Mouse (Mus musculus) layer of hippocampus, adult 2 months (tissue): ENCODE results near the gene Rab40b. TPM values are rescaled to one million over a fixed set of nuclear protein-coding genes. Genes with fewer than 3 reads are reported as not detected.
"Not testable (repeated sequence)": the region's sequence is repeated elsewhere in the genome, so short reads cannot be mapped to it uniquely, and the experiment has no call there.

Experiments used
- DNase-seq, 2 experiments: peaks; one replicate each; pipeline ENCODE4 v3.0.0; 2022; ENCODE audit warnings: low spot score in 2 of 2
- H3K27ac ChIP-seq: fragments of 200-600 bp; 2 replicates; pipeline ENCODE4 v1.8.1; 2022
- H3K4me3 ChIP-seq: fragments of 200-600 bp; 2 replicates; pipeline ENCODE4 v1.8.1; 2022; ENCODE audit warnings: mild to moderate bottlenecking
- CTCF ChIP-seq: fragments of 200-600 bp; conservative IDR thresholded peaks from 2 replicates; pipeline ENCODE4 v1.8.1; 2022; ENCODE audit warnings: antibody characterized with exemption, mild to moderate bottlenecking, moderate library complexity
- microRNA-seq, 2 experiments: library from miRNA; unstranded; fragments of <30 nt; microRNA quantifications; one replicate each; pipeline ENCODE4 v1.2.0; 2021
- total RNA-seq, 2 experiments: library from RNA; stranded (reverse); gene quantifications; 2 replicates each; pipeline ENCODE4 v1.2.3; 2021

Rab40b gene
- total RNA-seq, 2 experiments from 2014 or later = 64.8 to 69.4 TPM

GRCm38 (mm10) chr11:121353326-121354090 is 34.5 kb downstream of the Rab40b start:
- peak; percentile 52 for TF ChIP-seq CTCF
- peak overlapping the region; percentile 99 for H3K27ac ChIP-seq
- peak; percentile 25 to 44 for DNase-seq
- H3K4me3 ChIP-seq = peak overlapping the region; percentile 100

- H3K4me3 ChIP-seq, DNase-seq, H3K27ac ChIP-seq: not testable (repeated sequence)
- peak; percentile 57 for TF ChIP-seq CTCF
Observed at GRCm38 (mm10) chr11:121348727-121349126, 39.3 kb downstream of the Rab40b start.

- no peak for TF ChIP-seq CTCF
- DNase-seq = no peak
- no peak overlapping the region for H3K4me3 ChIP-seq
- H3K27ac ChIP-seq = no peak overlapping the region
Observed at GRCm38 (mm10) chr11:121348166-121348565, 39.9 kb downstream of the Rab40b start.

- no peak for DNase-seq
- no peak overlapping the region for H3K4me3 ChIP-seq
- TF ChIP-seq CTCF = no peak
- no peak overlapping the region for H3K27ac ChIP-seq
Observed at GRCm38 (mm10) chr11:121347036-121347435, 41.0 kb downstream of the Rab40b start.

GRCm38 (mm10) chr11:121342423-121342822 is 45.6 kb downstream of the Rab40b start:
- not testable (repeated sequence) for DNase-seq, H3K27ac ChIP-seq, H3K4me3 ChIP-seq

GRCm38 (mm10) chr11:121340287-121340686 is 47.8 kb downstream of the Rab40b start:
- no peak overlapping the region for H3K4me3 ChIP-seq
- DNase-seq = no peak
- no peak for TF ChIP-seq CTCF
- H3K27ac ChIP-seq = no peak overlapping the region

GRCm38 (mm10) chr11:121339647-121340046 is 48.4 kb downstream of the Rab40b start:
- H3K27ac ChIP-seq = no peak overlapping the region
- no peak for TF ChIP-seq CTCF
- no peak for DNase-seq
- H3K4me3 ChIP-seq = no peak overlapping the region

- H3K27ac ChIP-seq = no peak overlapping the region
- no peak for TF ChIP-seq CTCF
- no peak for DNase-seq
- no peak overlapping the region for H3K4me3 ChIP-seq
Observed at GRCm38 (mm10) chr11:121331641-121332040, 56.4 kb downstream of the Rab40b start.

GRCm38 (mm10) chr11:121328619-121329018 is 59.4 kb downstream of the Rab40b start:
- H3K4me3 ChIP-seq = no peak overlapping the region
- peak in 1 of 2 experiments; percentile 24 for DNase-seq
- no peak for TF ChIP-seq CTCF
- H3K27ac ChIP-seq = no peak overlapping the region

GRCm38 (mm10) chr11:121328206-121328605 is 59.8 kb downstream of the Rab40b start:
- H3K4me3 ChIP-seq = no peak overlapping the region
- no peak for DNase-seq
- no peak for TF ChIP-seq CTCF
- H3K27ac ChIP-seq = no peak overlapping the region

- no peak overlapping the region for H3K27ac ChIP-seq
- no peak for DNase-seq
- H3K4me3 ChIP-seq = no peak overlapping the region
- TF ChIP-seq CTCF = no peak
Observed at GRCm38 (mm10) chr11:121326681-121327080, 61.4 kb downstream of the Rab40b start.

- no peak for DNase-seq
- Histone ChIP-seq H3K27ac (no peak overlapping the region), H3K4me3 (no peak overlapping the region)
- no peak for TF ChIP-seq CTCF
Observed at GRCm38 (mm10) chr11:121326034-121326433, 62.0 kb downstream of the Rab40b start.

GRCm38 (mm10) chr11:121307712-121308111 is 80.3 kb downstream of the Rab40b start:
- not testable (repeated sequence) for H3K27ac ChIP-seq, DNase-seq, H3K4me3 ChIP-seq

GRCm38 (mm10) chr11:121306608-121307007 is 81.4 kb downstream of the Rab40b start:
- H3K4me3 ChIP-seq = no peak overlapping the region
- no peak for TF ChIP-seq CTCF
- no peak for DNase-seq
- no peak overlapping the region; the same call in 1 of the 2 replicates for H3K27ac ChIP-seq

Small RNAs within 50 kb of the gene (microRNA-seq; reads per million reads assigned to microRNA genes)
- 0 to 0.55 reads per million in 2 experiments for gene Mir7236

Other genes with a start within 250 kb of the Rab40b start
- not detected for gene Tex19.1, start 242.1 kb downstream of the Rab40b start, total RNA-seq
- under 1 TPM in 1 of 2 experiments, not detected in 1; 0.27 TPM for gene Uts2r, start 228.0 kb downstream of the Rab40b start, total RNA-seq
- 10 to 100 TPM; 19.3 to 26.3 TPM for gene Hexdc, start 183.8 kb downstream of the Rab40b start, total RNA-seq
- gene Ogfod3, start 183.5 kb downstream of the Rab40b start, total RNA-seq = 1 to 10 TPM; 6.7 to 7.7 TPM
- gene Cybc1, start 158.9 kb downstream of the Rab40b start, total RNA-seq = 10 to 100 TPM; 20.5 to 21.4 TPM
- 10 to 100 TPM; 42.4 to 48.1 TPM for gene Narf, start 151.0 kb downstream of the Rab40b start, total RNA-seq
- 10 to 100 TPM; 69.1 to 76.5 TPM for gene Foxk2, start 128.3 kb downstream of the Rab40b start, total RNA-seq
- gene Wdr45b, start 33.8 kb downstream of the Rab40b start, total RNA-seq = 10 to 100 TPM; 71.0 to 71.5 TPM
- 10 to 100 TPM; 52.9 to 55.4 TPM for gene Fn3krp, start 33.1 kb upstream of the Rab40b start, total RNA-seq
- gene Fn3k, start 46.7 kb upstream of the Rab40b start, total RNA-seq = 10 to 100 TPM; 40.7 to 43.5 TPM
- gene Tbcd, start 63.7 kb upstream of the Rab40b start, total RNA-seq = 10 to 100 TPM; 39.5 to 40.3 TPM
- gene Zfp750, start 131.1 kb upstream of the Rab40b start, total RNA-seq = under 1 TPM; 0.20 to 0.25 TPM